Mouse (Mus musculus) forebrain, embryonic 15.5 days (tissue): ENCODE measurements around the gene Evi5. TPM values are rescaled to one million over a fixed set of nuclear protein-coding genes. Genes with fewer than 3 reads are reported as not detected.

Experiments
- ATAC-seq: fragments of 200-750 bp; cut with Nextera tagmentation; replicated peaks from 2 replicates; pipeline ENCODE4 v1.8.0; 2017; ENCODE audit warnings: mild to moderate bottlenecking, moderate TSS enrichment, moderate library complexity
- H3K27ac ChIP-seq: fragments of 300-500 bp; sonication (generic); replicated peaks from 2 replicates; pipeline ENCODE4 v1.5.1; 2015; ENCODE audit warnings: mild to moderate bottlenecking, inconsistent platforms
- H3K27me3 ChIP-seq: fragments of 300-500 bp; sonication (generic); 2 replicates; pipeline ENCODE4 v1.6.1; 2015; ENCODE audit warnings: inconsistent platforms
- H3K36me3 ChIP-seq: fragments of 300-500 bp; sonication (generic); 2 replicates; pipeline ENCODE4 v1.6.1; 2015; ENCODE audit warnings: mild to moderate bottlenecking, inconsistent platforms
- H3K4me1 ChIP-seq: fragments of 300-500 bp; sonication (generic); 2 replicates; pipeline ENCODE4 v1.6.1; 2015; ENCODE audit warnings: inconsistent platforms
- H3K4me2 ChIP-seq: fragments of 300-500 bp; sonication (generic); replicated peaks from 2 replicates; pipeline ENCODE4 v1.6.1; 2015; ENCODE audit warnings: mild to moderate bottlenecking, inconsistent platforms
- H3K4me3 ChIP-seq: fragments of 300-500 bp; sonication (generic); 2 replicates; pipeline ENCODE4 v1.5.1; 2015; ENCODE audit warnings: mild to moderate bottlenecking, inconsistent platforms
- H3K9ac ChIP-seq: fragments of 300-500 bp; sonication (generic); replicated peaks from 2 replicates; pipeline ENCODE4 v1.6.1; 2015; ENCODE audit warnings: mild to moderate bottlenecking, inconsistent platforms
- H3K9me3 ChIP-seq: fragments of 300-500 bp; sonication (generic); 2 replicates; pipeline ENCODE4 v1.6.1; 2016; ENCODE audit warnings: inconsistent platforms
- WGBS: fragments of 180-500 bp; shearing (Covaris S2); methylation state at CpG from one replicate; pipeline ENCODE4 v1.1.7; 2015; ENCODE audit warnings: mixed read lengths; 5-methylcytosine and 5-hydroxymethylcytosine counted together
- polyA plus RNA-seq: library from polyadenylated mRNA; unstranded; fragments of >200 nt; fragmentation: Nextera tagmentation; extraction: Ambion mirVana; gene quantifications from 2 replicates; pipeline ENCODE4 v1.2.1, GENCODE M21; 2015

Evi5 gene
- polyA plus RNA-seq, 1 experiment from 2014 or later: 57.2 TPM

- Histone ChIP-seq H3K9ac (peak overlapping the region; percentile 77), H3K4me3 (peak overlapping the region; percentile 84), H3K27me3 (no peaks in the 10 kb centered on the region), H3K9me3 (no peaks in the 10 kb centered on the region), H3K36me3 (no peaks in the 10 kb centered on the region), H3K4me1 (peaks cover 10% of the 10 kb centered on the region; the same call in 1 of the 2 replicates), H3K4me2 (peak overlapping the region; percentile 74), H3K27ac (peak overlapping the region; percentile 91)
- ATAC-seq: peak; percentile 78
- WGBS: under 1% methylated on average over 82 of the region's 82 CpGs
Measured at GRCm38 (mm10) chr5:107867970-107868904, 6.7 kb downstream of the Evi5 start.

- H3K9ac ChIP-seq: no peak overlapping the region
- no peaks in the 10 kb centered on the region for H3K36me3 ChIP-seq
- H3K4me3 ChIP-seq: no peak overlapping the region
- no peak for ATAC-seq
- H3K27me3 ChIP-seq: no peaks in the 10 kb centered on the region
- H3K27ac ChIP-seq: no peak overlapping the region
- no peaks in the 10 kb centered on the region for H3K9me3 ChIP-seq
- H3K4me1 ChIP-seq: peaks cover 10% of the 10 kb centered on the region; the same call in 1 of the 2 replicates
- H3K4me2 ChIP-seq: no peak overlapping the region
- 74% methylated on average over 2 of the region's 2 CpGs for WGBS
Measured at GRCm38 (mm10) chr5:107866127-107867126, 8.5 kb downstream of the Evi5 start.

GRCm38 (mm10) chr5:107863971-107864370, 10.9 kb downstream of the Evi5 start:
- H3K27me3 ChIP-seq: no peaks in the 10 kb centered on the region
- H3K4me3 ChIP-seq: no peak overlapping the region
- H3K9me3 ChIP-seq: no peaks in the 10 kb centered on the region
- H3K4me2 ChIP-seq: no peak overlapping the region
- no peak overlapping the region for H3K9ac ChIP-seq
- H3K27ac ChIP-seq: no peak overlapping the region
- no peaks in the 10 kb centered on the region for H3K36me3 ChIP-seq
- peaks cover 10% of the 10 kb centered on the region; the same call in 1 of the 2 replicates for H3K4me1 ChIP-seq
- ATAC-seq: no peak
- 87% methylated on average over 3 of the region's 3 CpGs for WGBS

- Histone ChIP-seq H3K27me3 (no peaks in the 10 kb centered on the region), H3K9me3 (no peaks in the 10 kb centered on the region), H3K9ac (no peak overlapping the region), H3K4me3 (no peak overlapping the region), H3K27ac (no peak overlapping the region), H3K4me2 (no peak overlapping the region), H3K36me3 (no peaks in the 10 kb centered on the region), H3K4me1 (peaks cover 9% of the 10 kb centered on the region)
- 51% methylated on average over 2 of the region's 2 CpGs for WGBS
- ATAC-seq: no peak
Measured at GRCm38 (mm10) chr5:107858963-107859362, 15.9 kb downstream of the Evi5 start.

- no peaks in the 10 kb centered on the region for H3K27me3 ChIP-seq
- ATAC-seq: no peak
- H3K9me3 ChIP-seq: no peaks in the 10 kb centered on the region
- no peak overlapping the region for H3K4me2 ChIP-seq
- H3K4me3 ChIP-seq: no peak overlapping the region
- no peaks in the 10 kb centered on the region for H3K36me3 ChIP-seq
- H3K9ac ChIP-seq: no peak overlapping the region
- peaks cover 13% of the 10 kb centered on the region for H3K4me1 ChIP-seq
- 96% methylated on average over 2 of the region's 2 CpGs for WGBS
- H3K27ac ChIP-seq: no peak overlapping the region
Measured at GRCm38 (mm10) chr5:107855546-107855945, 19.4 kb downstream of the Evi5 start.

- 67% methylated on average over 3 of the region's 3 CpGs for WGBS
- Histone ChIP-seq H3K4me1 (peaks cover 13% of the 10 kb centered on the region), H3K36me3 (no peaks in the 10 kb centered on the region), H3K9ac (no peak overlapping the region), H3K27ac (no peak overlapping the region), H3K9me3 (no peaks in the 10 kb centered on the region), H3K27me3 (no peaks in the 10 kb centered on the region), H3K4me3 (no peak overlapping the region), H3K4me2 (no peak overlapping the region)
- no peak for ATAC-seq
Measured at GRCm38 (mm10) chr5:107854556-107854955, 20.4 kb downstream of the Evi5 start.

GRCm38 (mm10) chr5:107853807-107854206, 21.1 kb downstream of the Evi5 start:
- WGBS: 13% methylated on average over 6 of the region's 6 CpGs
- no peaks in the 10 kb centered on the region for H3K36me3 ChIP-seq
- H3K9ac ChIP-seq: no peak overlapping the region
- H3K4me3 ChIP-seq: no peak overlapping the region
- no peak for ATAC-seq
- H3K4me1 ChIP-seq: peaks cover 13% of the 10 kb centered on the region
- H3K4me2 ChIP-seq: no peak overlapping the region
- H3K27ac ChIP-seq: no peak overlapping the region
- H3K27me3 ChIP-seq: no peaks in the 10 kb centered on the region
- no peaks in the 10 kb centered on the region for H3K9me3 ChIP-seq

- Histone ChIP-seq H3K36me3 (no peaks in the 10 kb centered on the region), H3K9me3 (no peaks in the 10 kb centered on the region), H3K27ac (no peak overlapping the region), H3K4me2 (no peak overlapping the region), H3K4me3 (no peak overlapping the region), H3K27me3 (no peaks in the 10 kb centered on the region), H3K9ac (no peak overlapping the region), H3K4me1 (peaks cover 4% of the 10 kb centered on the region)
- WGBS: 88% methylated on average over 4 of the region's 4 CpGs
- ATAC-seq: no peak
Measured at GRCm38 (mm10) chr5:107848964-107849363, 25.9 kb downstream of the Evi5 start.

- H3K4me3 ChIP-seq: no peak overlapping the region
- 82% methylated on average over 2 of the region's 2 CpGs for WGBS
- no peak overlapping the region for H3K4me2 ChIP-seq
- H3K36me3 ChIP-seq: no peaks in the 10 kb centered on the region
- H3K9ac ChIP-seq: no peak overlapping the region
- no peak overlapping the region for H3K27ac ChIP-seq
- H3K9me3 ChIP-seq: no peaks in the 10 kb centered on the region
- no peaks in the 10 kb centered on the region for H3K27me3 ChIP-seq
- no peak for ATAC-seq
- H3K4me1 ChIP-seq: no peaks in the 10 kb centered on the region
Measured at GRCm38 (mm10) chr5:107847817-107848216, 27.1 kb downstream of the Evi5 start.

- no peak for ATAC-seq
- Histone ChIP-seq H3K27ac (no peak overlapping the region), H3K9ac (no peak overlapping the region), H3K36me3 (no peaks in the 10 kb centered on the region), H3K9me3 (no peaks in the 10 kb centered on the region), H3K27me3 (no peaks in the 10 kb centered on the region), H3K4me2 (no peak overlapping the region), H3K4me1 (no peaks in the 10 kb centered on the region), H3K4me3 (no peak overlapping the region)
- WGBS: 62% methylated on average over 5 of the region's 5 CpGs
Measured at GRCm38 (mm10) chr5:107847349-107847748, 27.6 kb downstream of the Evi5 start.

- no peaks in the 10 kb centered on the region for H3K4me1 ChIP-seq
- no peak overlapping the region for H3K27ac ChIP-seq
- H3K9ac ChIP-seq: no peak overlapping the region
- no peaks in the 10 kb centered on the region for H3K27me3 ChIP-seq
- no peak overlapping the region for H3K4me3 ChIP-seq
- no peak for ATAC-seq
- 94% methylated on average over 5 of the region's 5 CpGs for WGBS
- H3K4me2 ChIP-seq: no peak overlapping the region
- H3K9me3 ChIP-seq: no peaks in the 10 kb centered on the region
- H3K36me3 ChIP-seq: peaks cover 8% of the 10 kb centered on the region; the same call in 1 of the 2 replicates
Measured at GRCm38 (mm10) chr5:107840549-107841238, 34.2 kb downstream of the Evi5 start.
